Mouse (Mus musculus): ENCODE data around the gene Bik.

- TF ChIP-seq CTCF (IDR thresholded peaks at IDR 0.05; ENCODE audit: low read depth) (peak; percentile 85), EP300 (IDR thresholded peaks at IDR 0.05; ENCODE audit: low read depth) (no peak)
These were observed 8.2 kb upstream of the Bik start for GRCm38 (mm10) chr15:83518215-83519048.

Measured in liver, postnatal 0 days (tissue).